In genomic region chr5:62192073-62192472, GRCm38 (mm10) we compare ENCODE assay signal across 23 mouse cellular contexts.
"Had no signal": no experiment of that assay in that cellular context is flagged by ENCODE, and none has a peak within 500 bp of the region (broad histone marks: within the 10 kb centered on the region; RNA-seq: fewer than 3 reads in every experiment).

No protein-coding gene starts in this region.

- ATAC-seq: liver, embryonic 12.5 days had no signal

- H3K4me2 ChIP-seq: limb, embryonic 13.5 days; liver, embryonic 12.5 days; liver, embryonic 15.5 days; lung, embryonic 15.5 days; neural tube, embryonic 12.5 days; neural tube, embryonic 15.5 days had no signal

- H3K4me3 ChIP-seq: limb, embryonic 10.5 days; limb, embryonic 13.5 days; liver, embryonic 12.5 days; liver, embryonic 15.5 days; lung, embryonic 15.5 days; megakaryocyte, embryonic 14.5 days; midbrain, embryonic 10.5 days; neural tube, embryonic 12.5 days; neural tube, embryonic 15.5 days had no signal

- H3K4me1 ChIP-seq: limb, embryonic 10.5 days; limb, embryonic 13.5 days; liver, embryonic 12.5 days; liver, embryonic 15.5 days; lung, embryonic 15.5 days; megakaryocyte, embryonic 14.5 days; midbrain, embryonic 10.5 days; neural tube, embryonic 12.5 days; neural tube, embryonic 15.5 days had no signal

- H3K27ac ChIP-seq: limb, embryonic 10.5 days; limb, embryonic 13.5 days; liver, embryonic 12.5 days; liver, embryonic 15.5 days; lung, embryonic 15.5 days; midbrain, embryonic 10.5 days; neural tube, embryonic 12.5 days; neural tube, embryonic 15.5 days had no signal

- H3K36me3 ChIP-seq: limb, embryonic 10.5 days; limb, embryonic 13.5 days; liver, embryonic 12.5 days; liver, embryonic 15.5 days; lung, embryonic 15.5 days; midbrain, embryonic 10.5 days; neural tube, embryonic 12.5 days; neural tube, embryonic 15.5 days had no signal

- DNase-seq: kidney, adult 18-20 months; kidney, adult 9 months; kidney, postnatal 14 days; layer of hippocampus, postnatal 36 days; liver; lung, adult 18-20 months; lung, postnatal 10 days; lung, postnatal 36 days; midbrain, embryonic 14.5 days; right cerebral cortex, adult 18-20 months; right cerebral cortex, postnatal 14 days; right cerebral cortex, postnatal 4 days; thymus, adult 18-20 months; thymus, postnatal 36 days had no signal

- H3K9me3 ChIP-seq: limb, embryonic 10.5 days; limb, embryonic 13.5 days; liver, embryonic 12.5 days; liver, embryonic 15.5 days; lung, embryonic 15.5 days; megakaryocyte, embryonic 14.5 days; midbrain, embryonic 10.5 days; neural tube, embryonic 12.5 days; neural tube, embryonic 15.5 days had no signal

- H3K27me3 ChIP-seq: limb, embryonic 13.5 days; liver, embryonic 12.5 days; liver, embryonic 15.5 days; lung, embryonic 15.5 days; megakaryocyte, embryonic 14.5 days; neural tube, embryonic 12.5 days; neural tube, embryonic 15.5 days had no signal

- H3K9ac ChIP-seq: limb, embryonic 13.5 days; liver, embryonic 12.5 days; liver, embryonic 15.5 days; lung, embryonic 15.5 days; neural tube, embryonic 12.5 days; neural tube, embryonic 15.5 days had no signal
